Mouse (Mus musculus) forebrain, embryonic 11.5 days (tissue): ENCODE results near the gene Tmem168. TPM values are rescaled to one million over a fixed set of nuclear protein-coding genes. Genes with fewer than 3 reads are reported as not detected.

ENCODE experiments used
- ATAC-seq: fragments of 200-750 bp; cut with Nextera tagmentation; replicated peaks from 2 replicates; pipeline ENCODE4 v1.8.0; 2017; ENCODE audit warnings: moderate TSS enrichment; ENCODE audit not compliant: low FRiP score
- DNase-seq: peaks from one replicate; pipeline ENCODE4 v3.0.0-alpha.2; 2017; ENCODE audit warnings: low spot score
- H3K27ac ChIP-seq: fragments of 300-500 bp; sonication (generic); 2 replicates; pipeline ENCODE4 v1.5.1; 2014; ENCODE audit warnings: low read depth, low read length
- H3K27me3 ChIP-seq: fragments of 300-500 bp; sonication (generic); 2 replicates; pipeline ENCODE4 v1.6.1; 2014; ENCODE audit warnings: mild to moderate bottlenecking, low read length, mixed read lengths; ENCODE audit not compliant: control insufficient read depth, insufficient read depth
- H3K36me3 ChIP-seq: fragments of 300-500 bp; sonication (generic); 2 replicates; pipeline ENCODE4 v1.6.1; 2014; ENCODE audit warnings: mild to moderate bottlenecking, low read length, moderate library complexity, mixed read lengths; ENCODE audit not compliant: control insufficient read depth, insufficient read depth
- H3K4me1 ChIP-seq: fragments of 300-500 bp; sonication (generic); replicated peaks from 2 replicates; pipeline ENCODE4 v1.6.1; 2014; ENCODE audit warnings: low read length, mixed read lengths; ENCODE audit not compliant: control insufficient read depth, insufficient read depth
- H3K4me2 ChIP-seq: fragments of 300-500 bp; sonication (generic); 2 replicates; pipeline ENCODE4 v1.6.1; 2014; ENCODE audit warnings: low read depth, mild to moderate bottlenecking, low read length, moderate library complexity, mixed read lengths; ENCODE audit not compliant: severe bottlenecking
- H3K4me3 ChIP-seq: fragments of 300-500 bp; sonication (generic); 2 replicates; pipeline ENCODE4 v1.5.1; 2014; ENCODE audit warnings: low read depth, low read length
- H3K9ac ChIP-seq: fragments of 300-500 bp; sonication (generic); 2 replicates; pipeline ENCODE4 v1.6.1; 2014; ENCODE audit warnings: low read length
- H3K9me3 ChIP-seq: fragments of 300-500 bp; sonication (generic); 2 replicates; pipeline ENCODE4 v1.6.1; 2016; ENCODE audit warnings: low read length, mixed read lengths; ENCODE audit not compliant: control insufficient read depth
- WGBS: fragments of 180-500 bp; shearing (Covaris S2); extraction: QIAGEN DNeasy Blood & Tissue Kit; methylation state at CpG from one replicate; pipeline ENCODE4 v1.1.7; 2014; 5-methylcytosine and 5-hydroxymethylcytosine counted together
- polyA plus RNA-seq: library from polyadenylated mRNA; unstranded; fragments of >200 nt; fragmentation: Nextera tagmentation; extraction: Ambion mirVana; gene quantifications from 2 replicates; pipeline ENCODE4 v1.2.1, GENCODE M21; 2014

Tmem168 gene
- polyA plus RNA-seq, 1 experiment from 2014 or later: 34.1 TPM

- no peak overlapping the region for H3K4me2 ChIP-seq
- H3K36me3 ChIP-seq: no peaks in the 10 kb centered on the region
- H3K27ac ChIP-seq: no peak overlapping the region
- DNase-seq (no peak), ATAC-seq (no peak)
- H3K9ac ChIP-seq: no peak overlapping the region
- H3K27me3 ChIP-seq: no peaks in the 10 kb centered on the region
- WGBS: 85% methylated on average over 3 of the region's 3 CpGs
- H3K9me3 ChIP-seq: no peaks in the 10 kb centered on the region
- no peak overlapping the region for H3K4me3 ChIP-seq
- H3K4me1 ChIP-seq: no peaks in the 10 kb centered on the region
Observed at GRCm38 (mm10) chr6:13617110-13617509, 9.2 kb upstream of the Tmem168 start.

- H3K27ac ChIP-seq: no peak overlapping the region
- H3K4me1 ChIP-seq: no peaks in the 10 kb centered on the region
- H3K4me3 ChIP-seq: no peak overlapping the region
- no peaks in the 10 kb centered on the region for H3K27me3 ChIP-seq
- H3K9ac ChIP-seq: no peak overlapping the region
- no peaks in the 10 kb centered on the region for H3K36me3 ChIP-seq
- no peak for DNase-seq
- no peaks in the 10 kb centered on the region for H3K9me3 ChIP-seq
- no peak for ATAC-seq
- no peak overlapping the region for H3K4me2 ChIP-seq
- 91% methylated on average over 3 of the region's 3 CpGs for WGBS
Observed at GRCm38 (mm10) chr6:13614568-13614967, 6.7 kb upstream of the Tmem168 start.

- H3K36me3 ChIP-seq: no peaks in the 10 kb centered on the region
- H3K9me3 ChIP-seq: no peaks in the 10 kb centered on the region
- H3K9ac ChIP-seq: no peak overlapping the region
- H3K4me2 ChIP-seq: no peak overlapping the region
- no peaks in the 10 kb centered on the region for H3K4me1 ChIP-seq
- ATAC-seq: no peak
- no peak for DNase-seq
- 88% methylated on average over 3 of the region's 3 CpGs for WGBS
- no peaks in the 10 kb centered on the region for H3K27me3 ChIP-seq
- H3K4me3 ChIP-seq: no peak overlapping the region
- H3K27ac ChIP-seq: no peak overlapping the region
Observed at GRCm38 (mm10) chr6:13613671-13614070, 5.8 kb upstream of the Tmem168 start.

- H3K9me3 ChIP-seq: no peaks in the 10 kb centered on the region
- no peak overlapping the region for H3K4me2 ChIP-seq
- DNase-seq (no peak), ATAC-seq (no peak)
- WGBS: 96% methylated on average over 2 of the region's 2 CpGs
- no peaks in the 10 kb centered on the region for H3K36me3 ChIP-seq
- no peak overlapping the region for H3K4me3 ChIP-seq
- H3K9ac ChIP-seq: no peak overlapping the region
- H3K27me3 ChIP-seq: no peaks in the 10 kb centered on the region
- no peak overlapping the region for H3K27ac ChIP-seq
- H3K4me1 ChIP-seq: 0 out of 2 replicates have a peak, but pooled peaks cover 2% of the 10 kb centered on the region
Observed at GRCm38 (mm10) chr6:13610869-13611268, 3.0 kb upstream of the Tmem168 start.

GRCm38 (mm10) chr6:13609353-13610140, 1.6 kb upstream of the Tmem168 start:
- WGBS: 52% methylated on average over 5 of the region's 5 CpGs
- Histone ChIP-seq H3K9ac (no peak overlapping the region), H3K4me3 (no peak overlapping the region), H3K27me3 (no peaks in the 10 kb centered on the region), H3K36me3 (no peaks in the 10 kb centered on the region), H3K27ac (no peak overlapping the region), H3K9me3 (no peaks in the 10 kb centered on the region), H3K4me1 (0 out of 2 replicates have a peak, but pooled peaks cover 2% of the 10 kb centered on the region), H3K4me2 (no peak overlapping the region)
- DNase-seq: no peak
- ATAC-seq: no peak

- DNase-seq: no peak
- Histone ChIP-seq H3K27me3 (no peaks in the 10 kb centered on the region), H3K27ac (peak overlapping the region; percentile 87), H3K9me3 (no peaks in the 10 kb centered on the region), H3K36me3 (no peaks in the 10 kb centered on the region; the same call in 1 of the 2 replicates), H3K4me1 (0 out of 2 replicates have a peak, but pooled peaks cover 2% of the 10 kb centered on the region), H3K4me2 (peak overlapping the region; percentile 68), H3K9ac (peak overlapping the region; percentile 92), H3K4me3 (peak overlapping the region; percentile 72)
- no peak; the same call in 1 of the 2 replicates for ATAC-seq
- 19% methylated on average over 15 of the region's 15 CpGs for WGBS
Observed at GRCm38 (mm10) chr6:13606921-13607620, 829 bp downstream of the Tmem168 start.

- no peak overlapping the region for H3K4me2 ChIP-seq
- H3K9ac ChIP-seq: no peak overlapping the region; the same call in 1 of the 2 replicates
Observed at GRCm38 (mm10) chr6:13606394-13606793, 1.5 kb downstream of the Tmem168 start.

GRCm38 (mm10) chr6:13603134-13603533, 4.8 kb downstream of the Tmem168 start:
- Histone ChIP-seq H3K27me3 (no peaks in the 10 kb centered on the region), H3K9ac (no peak overlapping the region), H3K4me1 (0 out of 2 replicates have a peak, but pooled peaks cover 2% of the 10 kb centered on the region), H3K4me3 (no peak overlapping the region), H3K36me3 (no peaks in the 10 kb centered on the region; the same call in 1 of the 2 replicates), H3K27ac (no peak overlapping the region), H3K9me3 (no peaks in the 10 kb centered on the region), H3K4me2 (no peak overlapping the region)
- no peak for DNase-seq
- ATAC-seq: no peak
- WGBS: 96% methylated on average over 6 of the region's 6 CpGs

More at GRCm38 (mm10) chr6:13606394-13606793, 1.5 kb downstream of the Tmem168 start:
- DNase-seq (no peak), ATAC-seq (no peak)
- no peaks in the 10 kb centered on the region for H3K9me3 ChIP-seq
- no peaks in the 10 kb centered on the region for H3K27me3 ChIP-seq
- 76% methylated on average over 4 of the region's 4 CpGs for WGBS
- 0 out of 2 replicates have a peak, but pooled peaks cover 2% of the 10 kb centered on the region for H3K4me1 ChIP-seq
- H3K4me3 ChIP-seq: 0 out of 2 replicates have a peak overlapping the region, but pooled peaks have one; percentile 72
- H3K27ac ChIP-seq: no peak overlapping the region
- no peaks in the 10 kb centered on the region; the same call in 1 of the 2 replicates for H3K36me3 ChIP-seq
